Mouse (Mus musculus) ZHBTc4 (cell line): ENCODE data around the gene Hsf4.

ENCODE experiments used
- DNase-seq: peaks from one replicate; pipeline ENCODE4 v3.0.0-alpha.2; 2011; ENCODE audit warnings: low read depth, low spot score

Hsf4 gene

DNA sequence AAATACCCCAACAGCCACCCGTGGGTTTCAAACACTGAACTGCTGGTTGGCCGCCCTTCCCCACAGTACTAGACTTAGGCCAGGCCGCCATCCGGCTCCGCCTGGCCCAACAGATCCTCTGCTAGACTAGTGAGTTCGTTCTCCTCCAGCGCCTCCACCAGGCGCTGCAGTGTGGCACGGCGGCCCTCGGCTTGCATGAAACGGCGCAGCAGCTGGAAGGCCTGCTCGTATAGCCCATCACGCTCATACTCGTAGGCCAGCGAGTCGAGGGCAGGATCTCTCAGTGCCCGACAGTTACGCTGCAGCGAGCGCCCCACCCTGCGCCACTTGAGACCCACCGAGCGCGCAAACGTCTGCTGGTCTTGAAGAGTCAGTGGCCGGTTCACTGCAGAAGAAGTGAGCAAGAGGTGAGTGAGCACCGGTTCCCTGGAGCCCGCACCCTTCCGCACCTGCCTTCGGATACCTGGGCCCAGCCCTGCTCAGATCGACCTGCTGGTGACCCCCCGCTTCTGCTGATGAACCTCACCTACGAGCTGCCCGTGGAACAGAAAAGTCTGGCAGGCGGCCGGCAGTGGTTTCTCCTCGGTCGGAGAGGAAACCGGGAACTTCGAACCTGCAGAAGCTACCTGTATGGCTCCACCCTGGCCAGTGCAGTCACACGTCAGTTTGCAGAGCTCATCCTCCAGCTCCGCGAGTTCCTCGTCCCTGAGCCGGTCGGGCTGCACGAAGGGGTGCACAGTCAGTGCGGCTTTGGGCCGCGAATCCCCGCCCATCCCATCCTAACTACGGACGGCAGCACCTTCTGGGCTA lies 10.5 kb upstream of the Hsf4 start:
- peak; percentile 76 for DNase-seq

DNA sequence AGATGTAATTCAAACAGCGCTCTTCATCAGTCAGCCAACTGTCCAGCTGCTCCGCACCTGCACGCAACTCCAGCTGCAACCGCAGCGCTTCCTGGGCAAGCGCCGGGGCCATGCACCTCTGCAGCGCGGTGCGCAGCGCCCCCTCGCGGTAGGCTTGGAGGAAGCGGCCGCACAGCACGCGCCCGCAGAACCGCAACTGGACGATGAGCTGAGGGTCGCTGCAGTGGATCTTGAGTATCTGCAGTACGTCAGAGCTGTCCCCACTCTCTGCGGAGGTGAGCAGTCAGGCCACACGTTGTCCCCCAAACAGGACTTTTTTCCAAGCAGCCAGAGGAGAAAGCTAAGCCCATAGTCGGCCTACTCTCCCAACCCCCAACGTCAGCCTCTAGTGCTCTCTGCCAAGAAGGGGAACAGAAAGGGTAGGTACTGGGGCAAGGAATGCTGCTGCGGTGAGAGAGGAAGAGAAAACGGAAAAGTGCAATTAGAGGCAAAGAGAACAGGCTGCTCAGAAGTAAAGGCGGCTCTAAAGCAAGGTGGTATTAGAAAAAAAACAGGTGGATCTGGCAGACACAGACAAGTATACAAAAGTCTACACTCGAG lies 9.8 kb upstream of the Hsf4 start:
- DNase-seq, result peak; percentile 88

DNA sequence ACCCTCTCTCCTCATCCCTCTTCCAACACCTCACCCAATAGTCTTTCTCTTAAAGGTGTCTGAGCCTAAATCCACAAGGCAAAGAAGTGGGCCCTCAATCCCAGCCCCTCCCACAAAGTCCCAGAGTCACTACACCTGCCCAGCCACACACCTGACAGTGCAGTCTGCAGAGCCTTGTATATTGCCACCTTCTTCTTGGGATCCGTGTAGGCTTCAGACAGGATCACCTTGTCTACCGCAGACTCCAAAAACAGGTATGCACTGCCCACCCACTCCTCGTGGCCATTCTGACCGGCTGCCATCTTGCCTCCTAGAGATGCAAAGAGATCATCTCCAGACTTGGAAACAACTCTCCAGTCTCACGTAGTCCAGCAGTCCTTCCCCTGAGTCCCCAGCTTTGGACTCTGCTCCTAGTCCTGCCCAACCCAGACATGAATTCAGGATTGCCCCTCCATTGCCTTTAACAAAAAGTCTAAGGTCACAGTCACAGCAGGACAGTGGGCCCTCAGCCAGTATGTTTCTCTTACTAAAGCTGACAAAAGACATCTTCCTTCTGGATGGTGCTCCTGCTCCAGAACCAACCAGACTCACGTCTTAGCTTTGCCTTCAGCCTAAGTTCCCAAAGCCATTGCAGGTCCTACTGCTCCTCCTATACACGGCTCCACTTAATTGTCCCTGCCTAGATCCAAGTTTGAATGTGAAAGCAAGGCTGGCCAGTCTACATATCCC lies 9.1 kb upstream of the Hsf4 start:
- no peak for DNase-seq

DNA sequence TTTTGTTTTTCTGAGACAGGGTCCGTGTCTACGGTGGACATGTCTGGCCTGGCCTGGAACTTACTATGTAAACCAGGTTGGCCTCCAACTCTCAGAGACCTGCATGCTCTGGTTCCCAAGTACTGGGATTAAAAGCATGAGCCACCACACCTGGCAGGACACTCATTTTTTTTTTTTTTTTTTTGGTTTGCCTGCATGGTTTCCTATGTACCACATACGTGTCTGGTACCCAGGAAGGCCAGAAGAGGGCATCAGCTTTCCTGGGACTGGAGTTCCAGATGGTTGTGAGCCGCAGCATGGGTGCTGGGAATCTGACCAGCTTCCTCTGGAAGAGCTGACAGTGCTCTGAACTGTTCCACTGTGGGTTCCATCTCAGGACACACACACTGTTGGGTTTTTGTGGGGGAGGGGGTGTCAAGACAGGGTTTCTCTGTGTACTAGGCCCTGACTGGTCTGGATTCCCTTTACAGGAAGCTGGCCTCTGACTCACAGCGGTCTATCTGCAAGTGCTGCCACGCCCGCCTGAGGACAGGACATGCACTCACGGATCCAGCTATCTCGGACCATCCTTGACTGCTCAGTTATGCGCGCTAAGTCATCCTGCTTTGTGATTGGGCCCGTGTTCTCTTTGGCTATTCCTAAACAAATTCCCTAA lies 8.1 kb upstream of the Hsf4 start:
- DNase-seq, result peak; percentile 46

DNA sequence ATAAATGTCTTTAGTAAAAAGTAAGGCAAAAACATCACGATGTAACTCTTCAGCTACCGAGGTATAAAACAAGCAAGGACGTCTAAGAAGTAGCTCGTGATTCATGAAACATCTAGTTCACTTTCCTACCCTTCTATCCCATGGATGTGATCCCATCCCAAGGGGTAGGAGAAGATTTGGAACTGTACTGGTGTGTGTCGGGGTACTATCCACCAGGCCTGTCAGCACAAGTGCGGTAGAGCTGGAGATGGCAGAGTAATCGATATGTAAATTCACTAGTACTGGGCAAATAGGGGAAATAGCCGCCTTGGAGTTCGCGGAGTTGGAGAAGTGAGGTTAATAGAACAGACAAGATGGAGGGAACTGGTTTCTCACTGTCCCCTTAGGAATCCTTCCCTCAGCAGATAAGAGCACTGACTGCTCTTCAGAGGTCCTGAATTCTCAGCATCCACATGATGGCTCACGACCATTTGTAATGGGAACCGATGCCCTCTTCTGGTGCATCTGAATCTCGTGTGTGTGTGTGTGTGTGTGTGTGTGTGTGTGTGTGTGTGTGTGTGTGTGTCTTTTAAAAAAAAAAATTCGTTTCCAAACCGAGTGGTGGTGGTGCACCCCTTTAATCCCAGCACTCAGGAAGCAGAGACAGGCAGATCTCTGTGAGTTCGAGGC lies 6.2 kb upstream of the Hsf4 start:
- no peak for DNase-seq

DNA sequence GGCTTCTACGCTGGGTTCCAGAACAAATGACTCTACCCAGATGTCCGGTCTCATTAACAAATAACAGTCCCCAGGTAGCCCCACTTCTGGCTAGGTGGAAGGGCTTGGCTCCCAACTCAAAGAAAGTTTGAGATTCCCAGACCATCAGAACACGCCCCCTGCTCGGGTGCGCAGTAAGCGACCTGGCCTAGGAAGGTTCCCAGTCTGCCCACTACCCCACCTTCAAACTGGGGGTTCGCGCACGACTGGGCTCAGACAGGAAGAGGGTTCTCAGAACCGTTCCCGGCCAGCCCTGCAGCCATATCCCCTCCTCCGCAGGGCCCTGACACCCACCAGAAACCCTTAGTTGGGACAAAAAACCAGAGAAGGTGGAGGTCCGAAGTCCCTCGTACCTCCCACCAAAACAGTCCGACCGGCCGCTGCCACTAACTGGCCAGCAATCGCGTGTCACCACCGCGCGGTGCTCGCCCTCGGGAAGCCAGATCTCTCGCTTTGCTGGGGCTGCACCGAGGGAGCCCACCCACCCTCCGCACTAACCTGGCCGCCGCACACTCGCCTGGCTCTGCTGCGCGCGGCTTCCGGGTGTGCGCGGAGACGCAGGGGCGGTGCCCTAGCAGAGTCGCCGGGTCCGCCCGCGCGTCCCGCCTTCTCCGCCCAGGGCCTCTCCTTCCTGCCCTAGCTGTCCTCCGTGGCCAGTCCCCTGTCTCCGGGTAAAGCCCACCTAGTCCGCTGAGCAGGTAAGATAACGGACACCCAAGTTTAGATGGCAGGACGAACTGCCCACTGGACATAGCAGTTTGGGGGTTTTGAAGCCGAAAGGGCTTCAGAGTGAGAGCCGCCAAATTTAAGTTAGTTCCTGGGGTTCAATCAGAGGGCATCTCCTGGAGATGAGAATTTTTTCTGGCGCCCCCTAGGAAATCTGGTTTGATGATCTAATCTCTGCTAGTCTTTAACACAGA lies 5.3 kb upstream of the Hsf4 start, which contains the start of the genes Tradd and Fbxl8:
Gene Tradd, minus strand, starts transcription at position 586 of the 959 bp plus-strand sequence.
Gene Fbxl8, plus strand, starts transcription at position 625 of the 959 bp plus-strand sequence.
- peak; percentile 62 for DNase-seq

DNA sequence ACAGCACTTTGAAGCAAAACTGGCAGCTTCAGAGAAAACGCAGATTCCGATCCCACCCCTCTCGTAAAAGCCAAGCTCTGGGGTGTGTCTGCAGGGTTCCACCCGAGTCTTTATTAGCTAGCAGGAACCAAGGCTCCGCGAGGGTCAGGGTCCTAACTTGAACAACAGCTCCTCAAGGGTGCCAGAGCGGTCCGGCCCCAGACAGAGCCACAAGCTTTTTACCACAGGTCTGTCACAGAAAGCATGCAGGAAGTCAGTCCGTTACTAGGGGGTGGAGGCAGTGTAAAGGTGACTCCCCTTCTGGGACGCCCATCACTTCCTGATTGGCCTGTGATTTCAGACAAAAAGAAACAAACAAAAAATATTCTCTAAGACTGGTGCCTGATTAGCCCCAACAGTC lies 4.5 kb upstream of the Hsf4 start:
- DNase-seq, result peak; percentile 65

DNA sequence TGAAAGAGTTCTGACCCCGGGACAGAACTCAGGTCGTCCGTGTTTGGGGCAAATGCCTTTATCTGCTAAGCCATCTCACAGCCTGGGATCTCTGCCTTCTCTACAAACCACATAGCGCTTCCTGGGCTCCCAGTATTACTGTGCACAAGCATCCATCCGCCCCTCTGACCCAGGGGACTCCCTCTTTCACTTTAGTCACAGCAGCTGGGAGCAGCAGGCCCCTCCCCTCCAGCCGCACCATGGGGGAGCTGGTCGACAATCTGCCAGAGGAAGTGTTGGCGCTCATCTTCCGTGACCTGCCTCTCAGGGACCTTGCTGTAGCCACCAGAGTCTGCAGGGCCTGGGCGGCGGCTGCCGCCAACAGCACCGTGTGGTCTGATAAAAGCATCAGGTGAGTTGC lies 2.8 kb upstream of the Hsf4 start:
- peak; percentile 67 for DNase-seq

DNA sequence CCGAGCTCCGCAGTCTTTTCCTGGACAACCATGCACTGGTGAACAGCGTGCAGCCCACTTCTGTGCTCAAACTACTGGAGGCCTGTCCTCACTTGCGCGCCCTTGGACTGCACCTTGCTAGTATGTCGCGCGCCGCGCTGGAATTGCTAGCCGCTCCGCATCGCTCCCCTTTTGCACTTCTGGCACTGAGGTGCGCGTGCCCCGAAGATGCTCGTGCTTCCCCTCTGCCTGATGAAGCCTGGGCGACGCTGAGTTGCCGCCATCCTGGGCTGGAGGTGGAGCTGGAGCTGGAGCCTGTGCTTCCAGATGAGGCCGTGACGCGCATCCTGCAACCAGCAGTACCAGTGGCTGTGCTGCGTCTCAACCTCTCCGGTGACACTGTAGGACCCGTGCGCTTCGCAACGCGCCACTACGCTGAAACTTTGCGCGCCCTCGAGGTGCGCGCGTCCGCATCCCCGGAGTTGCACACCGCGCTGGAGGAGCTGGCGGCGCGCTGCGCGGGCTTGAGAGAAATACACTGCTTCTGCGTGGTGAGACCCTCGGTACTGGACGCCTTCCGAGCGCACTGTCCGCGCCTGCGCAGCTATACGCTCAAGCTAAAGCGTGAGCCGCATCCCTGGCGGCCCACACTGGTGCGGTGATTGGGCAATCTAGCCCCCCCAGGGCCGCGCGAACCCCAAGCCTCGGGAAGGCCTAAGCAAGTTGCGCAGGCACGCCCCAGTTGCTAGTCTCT lies 1.1 kb upstream of the Hsf4 start:
- DNase-seq, result peak; percentile 93

DNA sequence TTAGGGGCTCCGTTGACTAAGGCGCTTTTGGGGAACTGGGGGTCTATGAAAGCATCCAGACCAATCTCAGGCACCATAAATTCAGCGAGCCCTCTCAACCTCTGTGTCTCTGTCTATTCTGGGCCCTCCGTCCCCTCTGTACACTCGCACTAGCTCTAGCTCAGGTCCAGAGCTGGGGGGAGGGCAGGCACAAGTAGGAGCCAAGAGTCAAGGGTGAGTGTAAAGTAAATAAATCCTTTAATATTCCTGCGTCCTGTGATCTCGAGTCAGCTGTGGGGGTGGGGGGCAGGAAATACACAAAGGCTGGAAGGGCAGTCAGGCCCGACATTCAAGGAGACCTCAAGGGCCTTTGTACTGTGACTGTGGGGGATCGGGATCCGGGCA lies 534 bp upstream of the Hsf4 start:
- no peak for DNase-seq

DNA sequence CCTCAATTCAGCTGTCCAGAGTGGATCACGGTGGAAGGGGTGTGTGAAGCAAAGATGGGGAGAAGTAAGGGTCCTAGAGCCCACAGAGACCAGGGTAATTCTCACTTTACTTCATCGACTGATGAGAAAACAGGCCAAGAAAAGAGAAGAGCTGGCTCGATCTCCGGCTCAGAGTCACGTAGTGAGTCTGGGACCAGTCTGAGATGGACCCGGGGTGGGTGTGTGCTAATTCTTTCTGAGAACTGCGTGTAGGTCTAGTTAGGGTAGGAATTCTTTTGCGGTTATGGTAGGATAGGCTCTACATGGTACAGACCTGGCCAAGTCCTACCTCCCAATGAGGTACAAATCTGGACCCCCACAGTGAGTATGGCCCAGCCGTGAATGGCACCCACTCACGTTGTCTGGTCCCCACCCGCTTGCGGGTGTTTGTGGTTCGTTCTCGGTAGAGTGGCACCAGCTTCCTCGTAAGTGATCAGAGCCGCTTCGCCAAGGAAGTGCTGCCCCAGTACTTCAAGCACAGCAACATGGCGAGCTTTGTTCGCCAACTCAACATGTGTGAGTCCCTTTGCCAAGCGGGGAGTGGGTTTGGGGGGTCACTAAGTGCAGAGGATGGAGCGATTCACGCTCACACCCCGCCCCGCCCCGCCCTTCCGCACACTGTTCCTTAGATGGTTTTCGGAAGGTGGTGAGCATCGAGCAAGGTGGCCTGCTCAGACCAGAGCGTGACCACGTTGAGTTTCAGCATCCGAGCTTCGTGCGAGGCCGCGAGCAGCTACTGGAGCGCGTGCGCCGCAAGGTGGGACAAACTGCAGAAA lies 707 bp downstream of the Hsf4 start:
- peak; percentile 41 for DNase-seq

DNA sequence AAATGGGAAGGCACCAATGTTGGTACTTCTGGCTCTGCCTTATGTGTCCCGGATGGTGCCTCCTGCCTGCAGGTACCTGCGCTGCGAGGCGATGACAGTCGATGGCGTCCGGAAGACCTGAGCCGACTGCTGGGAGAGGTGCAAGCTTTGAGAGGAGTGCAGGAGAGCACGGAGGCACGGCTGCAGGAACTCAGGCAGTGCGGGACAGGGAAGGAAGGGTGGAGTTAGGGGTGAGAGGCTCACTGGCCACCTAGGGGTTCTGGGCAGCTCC lies 1.2 kb downstream of the Hsf4 start:
- DNase-seq, result peak; percentile 40

DNA sequence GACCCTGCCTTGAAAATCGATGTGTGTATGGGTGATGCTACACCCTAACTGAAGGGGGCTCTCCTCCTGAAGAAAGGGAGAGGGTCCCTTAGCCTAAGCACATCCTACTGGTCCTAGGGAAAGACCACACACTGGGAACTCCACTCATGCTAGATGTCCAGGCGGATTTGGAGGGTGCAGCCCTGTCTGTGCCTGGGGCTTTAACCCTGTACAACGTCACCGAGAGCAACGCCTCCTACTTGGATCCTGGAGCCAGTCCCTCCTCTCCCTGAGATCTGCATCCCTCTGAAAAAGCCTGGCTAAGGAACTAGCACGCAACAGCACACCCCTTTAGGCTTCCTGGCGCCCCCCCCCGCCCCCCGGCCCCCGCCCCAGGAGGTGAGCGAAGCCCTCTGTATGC lies 5.8 kb downstream of the Hsf4 start:
- no peak for DNase-seq

DNA sequence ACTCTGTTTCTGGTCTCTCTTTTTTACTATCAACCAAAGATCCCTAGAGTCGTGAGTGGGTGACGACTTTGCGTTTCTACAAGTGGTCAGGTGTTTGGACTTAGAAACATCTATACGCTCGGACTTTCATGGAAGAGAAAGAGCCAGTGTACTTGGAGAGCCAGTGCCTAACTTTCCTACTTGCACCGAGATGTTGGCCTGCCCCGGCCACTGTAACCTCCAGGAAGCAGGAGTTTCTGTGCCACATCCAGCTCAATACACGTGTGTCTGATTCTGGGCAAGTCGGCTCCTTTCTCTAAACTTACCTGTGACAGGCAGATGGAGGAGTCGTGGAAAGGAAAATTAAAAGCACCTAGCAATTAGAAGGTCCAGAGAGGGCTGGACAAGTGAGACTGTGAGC lies 6.2 kb downstream of the Hsf4 start, which contains the start of gene Nol3:
Gene Nol3, plus strand, starts transcription at position 301 of the 400 bp plus-strand sequence.
- no peak for DNase-seq

DNA sequence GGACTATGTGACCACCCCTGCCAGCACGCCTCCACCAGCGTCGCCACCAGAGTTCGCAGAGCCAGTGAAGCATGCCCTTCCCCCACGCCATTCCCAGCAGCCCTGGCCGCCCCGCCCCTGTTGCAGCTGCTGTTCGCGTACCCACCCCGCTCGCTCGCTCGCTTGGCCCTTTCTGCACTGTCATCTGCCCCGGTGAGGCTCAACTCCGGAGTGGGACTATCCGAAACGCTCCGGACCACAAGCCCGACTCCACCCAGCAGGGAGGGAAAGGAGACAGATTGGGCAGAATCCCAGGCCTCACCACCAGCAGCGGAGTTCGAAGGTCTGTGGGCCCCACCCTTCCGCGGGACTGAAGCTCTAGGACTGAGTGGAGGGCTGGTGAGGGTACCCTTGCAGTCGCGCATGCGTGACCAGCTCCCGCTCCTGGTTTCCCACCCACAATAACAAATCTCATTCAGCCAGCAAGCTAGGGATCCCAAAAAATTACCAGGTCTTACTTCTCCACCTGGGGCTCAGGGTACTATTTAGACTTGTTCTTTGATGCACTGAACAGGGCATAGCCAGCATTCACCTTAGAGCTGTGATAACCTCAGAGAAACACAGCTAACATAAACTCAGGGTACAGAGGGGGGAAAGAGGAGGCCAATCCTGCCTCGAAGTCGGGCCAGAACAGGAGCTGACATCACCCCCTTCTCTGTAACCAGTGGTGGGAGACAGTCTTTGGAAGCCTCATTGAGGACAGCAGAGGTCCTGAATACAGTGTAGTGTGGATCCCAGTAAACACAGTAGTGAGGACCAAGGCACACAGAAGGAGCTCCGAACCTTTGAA lies 6.9 kb downstream of the Hsf4 start:
- peak; percentile 83 for DNase-seq

DNA sequence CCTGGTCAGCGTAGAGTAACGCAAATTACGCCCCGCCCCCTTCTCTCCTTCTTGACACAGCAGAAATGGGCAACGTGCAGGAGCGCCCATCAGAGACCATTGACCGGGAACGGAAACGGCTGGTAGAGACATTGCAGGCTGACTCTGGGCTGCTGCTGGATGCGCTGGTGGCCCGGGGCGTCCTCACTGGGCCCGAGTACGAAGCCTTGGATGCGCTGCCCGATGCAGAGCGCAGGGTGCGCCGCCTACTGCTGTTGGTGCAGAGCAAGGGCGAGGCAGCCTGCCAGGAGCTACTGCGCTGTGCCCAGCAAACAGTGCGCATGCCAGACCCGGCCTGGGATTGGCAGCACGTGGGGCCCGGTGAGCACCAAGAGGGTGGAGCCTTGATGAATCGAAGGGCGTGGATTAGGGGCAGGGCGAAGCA lies 9.3 kb downstream of the Hsf4 start:
- DNase-seq, result no peak

DNA sequence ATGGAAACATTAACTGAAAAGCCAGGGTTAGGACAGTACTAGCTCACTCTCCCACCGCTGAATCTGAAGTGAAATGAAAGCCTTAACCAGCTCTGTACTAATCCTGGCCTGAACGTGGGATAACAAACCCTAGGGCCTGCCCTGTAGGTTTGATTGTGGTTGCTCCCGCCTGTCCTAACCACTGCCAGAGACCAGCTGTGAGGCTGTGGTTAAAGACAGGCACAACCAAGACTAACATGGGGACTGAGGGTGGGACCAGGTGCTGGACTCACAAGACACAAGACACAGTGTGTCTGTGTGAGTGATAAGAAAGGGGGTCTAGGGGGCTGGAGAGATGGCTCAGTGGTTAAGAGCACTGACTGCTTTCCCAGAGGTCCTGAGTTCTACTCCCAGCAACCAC lies 11.0 kb downstream of the Hsf4 start:
- no peak for DNase-seq

DNA sequence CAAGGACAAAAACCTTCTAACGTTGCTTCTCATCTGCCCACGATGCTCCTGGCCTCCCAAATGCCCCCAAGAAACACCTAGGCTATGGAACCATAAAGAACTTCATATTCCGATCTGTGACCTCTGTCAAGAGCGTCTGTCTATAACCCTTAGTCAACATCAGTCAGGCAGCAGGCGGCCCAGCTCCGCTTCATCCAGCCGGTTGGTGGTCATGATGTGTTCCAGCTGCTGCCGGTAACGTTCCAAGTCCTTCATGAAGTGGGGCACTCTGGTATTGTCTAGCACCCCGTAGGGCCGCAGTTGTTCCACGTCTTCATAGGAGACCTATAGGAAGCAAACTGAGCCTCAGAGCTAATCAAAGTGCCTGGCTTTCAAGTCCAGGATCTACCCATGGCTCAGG lies 12.2 kb downstream of the Hsf4 start:
- no peak for DNase-seq
